Mouse (Mus musculus): Measurements from ENCODE around the gene Abhd11.
"Not testable (repeated sequence)": the region's sequence is repeated elsewhere in the genome, so short reads cannot be mapped to it uniquely, and the experiment has no call there.

Gene Abhd11

DNA sequence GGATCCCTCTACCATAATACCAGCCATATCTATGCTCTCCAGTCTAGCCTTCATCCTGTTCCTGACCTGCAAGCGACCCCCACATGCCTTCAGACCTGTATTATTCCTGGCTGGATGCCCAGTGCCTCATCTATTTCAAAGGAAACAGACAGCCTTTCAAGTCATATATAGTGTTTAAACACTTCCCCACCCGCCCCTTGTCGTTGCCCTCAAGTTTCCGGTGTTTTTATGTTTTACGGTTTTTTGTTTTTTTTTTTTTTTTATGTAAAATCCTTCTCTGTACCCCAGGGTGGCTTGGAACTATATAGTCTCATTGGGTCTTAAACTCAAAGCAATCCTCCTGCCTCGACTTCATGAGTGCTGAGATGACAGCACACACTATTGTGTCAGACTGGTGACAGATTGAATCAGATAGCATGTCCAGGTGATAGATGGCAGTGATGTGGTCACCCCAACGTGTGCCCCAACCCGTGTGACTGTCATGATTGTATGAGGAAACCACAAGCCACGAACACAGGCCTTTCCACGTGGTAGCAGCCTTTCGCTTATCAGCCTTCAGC, 15.8 kb downstream of the Abhd11 start:
- DNase-seq = no peak

DNA sequence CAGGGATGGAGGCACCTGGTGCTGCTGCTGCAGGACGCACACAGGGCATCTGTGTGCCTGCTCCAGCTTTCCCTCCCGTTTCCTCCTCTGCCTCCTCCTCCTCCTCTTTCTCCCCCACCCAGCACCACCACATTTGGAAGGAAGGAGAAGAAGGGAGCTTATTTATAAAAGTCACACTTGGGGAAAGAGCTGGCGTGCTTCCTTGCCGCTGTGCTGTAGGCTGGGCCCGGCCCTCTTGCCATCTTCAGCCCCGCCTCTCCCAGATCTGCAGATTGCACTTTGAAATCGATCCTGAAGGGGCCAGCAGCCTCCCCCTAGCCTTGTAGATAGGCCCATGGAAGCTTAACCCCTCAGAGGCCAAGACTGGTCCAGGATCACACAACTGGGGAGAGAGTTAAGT, 16.9 kb downstream of the Abhd11 start:
- no peak for DNase-seq

DNA sequence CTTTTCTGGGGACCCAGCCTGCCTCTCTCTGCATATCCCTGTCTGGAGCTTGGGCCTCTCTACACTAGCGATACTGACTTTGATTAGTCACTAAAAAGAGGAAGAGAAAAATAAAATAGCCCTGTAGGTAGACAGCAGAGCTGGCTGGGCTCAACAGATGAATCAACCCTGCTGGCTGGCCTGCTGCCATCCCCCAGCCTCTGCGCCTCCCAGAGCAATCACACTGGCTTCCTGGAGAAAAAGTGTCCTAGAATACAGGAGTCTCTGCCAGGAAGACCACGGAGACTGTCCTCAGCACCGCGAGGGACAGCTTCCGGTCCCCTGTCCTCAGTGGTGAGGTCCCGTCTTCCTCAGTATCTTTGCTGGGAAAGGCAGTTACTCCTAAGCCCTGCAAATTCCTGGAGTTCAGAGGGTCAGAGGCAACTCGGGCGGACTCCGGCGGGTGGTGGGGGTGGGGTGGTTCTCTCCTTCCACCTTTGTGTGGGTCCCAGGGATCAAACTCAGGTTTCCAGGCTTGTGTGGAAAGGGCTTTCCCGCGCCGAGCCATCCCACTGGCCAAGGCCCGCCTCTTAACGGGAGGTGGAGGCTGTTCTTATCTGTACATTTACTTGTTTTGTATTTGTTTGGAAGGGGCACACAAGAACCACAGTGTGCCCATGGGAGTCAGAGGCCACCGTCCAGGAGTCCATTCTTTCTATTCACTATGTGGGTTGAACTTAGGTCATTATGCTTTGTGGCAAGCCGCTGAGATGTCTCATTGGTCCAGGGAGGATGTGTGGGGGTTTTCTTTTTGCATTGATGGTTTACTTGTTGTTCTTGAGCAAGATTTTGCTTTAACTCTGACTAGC, 20.3 kb downstream of the Abhd11 start:
- no peak for DNase-seq

DNA sequence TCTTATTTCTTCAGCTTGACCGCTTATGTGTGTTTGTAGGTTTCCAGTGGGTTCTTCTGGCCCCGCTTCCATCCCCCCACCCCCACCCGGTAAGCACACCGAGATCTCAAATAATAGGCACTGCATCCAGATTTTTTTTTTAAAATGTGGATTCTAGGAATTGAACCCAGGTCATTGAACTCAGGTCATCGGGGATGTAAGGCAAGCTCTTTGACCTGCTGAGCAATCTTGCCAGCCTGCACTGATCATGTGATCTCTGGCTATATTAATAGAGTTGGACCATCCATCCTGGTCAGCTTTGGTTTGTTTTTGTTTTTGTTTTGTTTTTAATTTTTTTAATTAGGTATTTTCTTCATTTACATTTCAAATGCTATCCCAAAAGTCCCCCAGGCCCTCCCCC, 23.6 kb downstream of the Abhd11 start:
- DNase-seq = no peak

DNA sequence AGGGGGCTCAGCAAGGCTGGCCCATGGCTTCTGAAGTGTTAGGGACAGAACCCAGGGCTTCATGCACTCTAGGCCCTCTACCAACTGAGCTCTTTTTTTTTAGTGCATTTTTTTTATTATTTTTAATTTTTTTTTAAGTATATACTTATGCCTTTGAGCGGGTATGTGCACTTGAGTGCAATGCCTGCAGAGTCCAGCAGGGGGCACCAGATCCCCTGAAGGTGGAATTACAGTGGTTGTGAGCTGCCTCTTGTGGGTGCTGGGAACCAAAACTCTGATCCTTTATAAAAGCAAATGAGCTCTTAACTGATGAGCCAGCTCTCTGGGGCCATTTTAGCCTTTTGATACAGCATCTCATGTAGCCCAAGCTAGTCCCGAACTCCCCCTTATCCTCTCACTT, 25.6 kb downstream of the Abhd11 start:
- no peak for DNase-seq

DNA sequence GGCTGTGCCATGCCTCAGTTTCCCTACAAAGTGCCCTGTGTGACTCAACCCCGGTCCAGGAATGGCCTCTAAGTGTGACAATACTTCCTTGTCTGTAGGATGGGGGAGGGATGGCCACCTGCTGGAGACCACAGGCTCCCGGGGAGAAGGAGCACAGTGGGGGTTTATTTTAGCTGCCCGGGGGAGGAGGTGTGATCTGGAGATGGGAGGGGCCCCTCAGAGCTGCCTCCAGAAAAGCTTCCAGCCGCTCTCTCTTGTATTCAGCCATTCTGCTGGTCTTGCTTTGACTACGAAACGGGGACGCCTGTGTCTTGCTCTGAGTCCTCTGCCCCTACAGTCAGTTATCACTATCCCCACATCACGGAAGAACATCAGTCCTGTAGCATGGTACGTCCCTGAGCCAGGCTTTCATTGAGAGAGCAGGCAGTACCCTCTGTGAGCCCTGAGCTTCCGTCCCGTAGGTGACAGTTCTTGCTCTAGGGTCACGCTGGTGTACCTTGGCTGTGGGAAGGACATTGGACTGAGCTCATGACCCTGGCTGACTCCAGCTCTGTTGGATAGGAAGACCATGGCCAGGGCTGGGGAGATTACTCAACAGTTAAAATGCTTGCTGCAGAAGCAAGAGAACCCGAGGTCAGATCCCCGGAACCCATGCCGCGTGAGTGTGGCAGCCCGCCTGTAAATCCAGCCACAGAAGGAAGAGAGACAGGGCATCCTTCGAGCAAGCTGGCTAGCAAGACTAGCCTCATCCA, 26.8 kb downstream of the Abhd11 start:
- peak; percentile 53 for DNase-seq

DNA sequence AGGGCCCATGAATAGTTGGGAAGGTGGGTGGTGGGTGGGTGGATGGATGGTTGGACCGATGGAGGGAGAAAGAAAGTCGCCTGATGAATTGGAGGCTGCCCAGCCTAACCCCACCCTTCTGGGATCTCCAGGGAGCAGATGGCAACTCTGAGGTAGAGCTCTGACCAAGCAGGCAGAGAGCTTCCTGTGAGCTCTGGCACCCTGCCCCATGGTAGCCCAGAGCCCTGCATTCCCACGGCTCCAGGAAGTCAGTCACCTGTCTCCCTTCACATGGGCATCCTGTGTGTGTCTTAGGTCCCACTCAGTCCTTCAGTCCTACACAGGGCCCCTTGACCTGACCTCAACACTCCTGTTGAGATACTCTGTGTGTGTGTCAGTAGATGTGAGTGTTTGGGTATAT, 29.0 kb downstream of the Abhd11 start:
- DNase-seq = no peak

DNA sequence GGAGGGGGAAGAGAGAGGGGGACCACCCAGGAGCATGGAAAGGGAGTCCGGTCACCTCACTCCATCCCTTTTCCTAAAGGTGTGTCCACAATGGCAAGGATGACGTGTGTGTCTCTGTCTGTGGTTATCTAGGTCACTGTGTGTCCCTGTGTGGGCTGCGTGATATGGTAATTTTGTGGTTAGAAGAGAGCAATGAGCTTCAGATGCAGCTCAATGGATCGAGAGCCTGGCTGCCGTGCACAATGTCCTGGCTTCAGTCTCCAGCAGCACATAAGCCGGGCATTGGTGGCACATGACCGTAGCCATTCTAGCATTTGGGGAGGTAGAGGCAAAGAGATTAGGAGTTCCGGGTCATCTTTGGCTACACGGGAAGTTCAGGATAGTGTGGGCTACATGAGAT, 30.6 kb downstream of the Abhd11 start:
- no peak for DNase-seq

DNA sequence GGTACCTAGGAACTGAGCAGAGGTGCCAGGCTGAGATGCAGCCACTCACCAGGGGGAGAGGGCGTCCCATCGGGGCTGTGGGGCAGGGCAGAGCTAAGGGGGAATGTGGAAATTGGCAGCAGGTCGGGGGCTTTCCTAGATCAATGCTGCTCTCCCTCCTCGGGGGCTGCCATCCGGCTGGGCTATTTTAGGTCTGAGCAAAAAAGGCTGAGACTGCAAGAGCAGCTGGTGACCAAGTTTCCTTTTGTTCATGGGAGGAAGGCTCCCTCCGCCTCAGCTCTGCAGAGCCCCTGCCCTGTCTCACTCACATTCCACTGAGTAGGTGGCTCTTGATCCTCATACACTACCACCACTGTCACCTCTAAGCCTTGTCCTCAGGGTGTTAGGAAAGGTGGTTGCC, 31.1 kb downstream of the Abhd11 start:
- DNase-seq = no peak

DNA sequence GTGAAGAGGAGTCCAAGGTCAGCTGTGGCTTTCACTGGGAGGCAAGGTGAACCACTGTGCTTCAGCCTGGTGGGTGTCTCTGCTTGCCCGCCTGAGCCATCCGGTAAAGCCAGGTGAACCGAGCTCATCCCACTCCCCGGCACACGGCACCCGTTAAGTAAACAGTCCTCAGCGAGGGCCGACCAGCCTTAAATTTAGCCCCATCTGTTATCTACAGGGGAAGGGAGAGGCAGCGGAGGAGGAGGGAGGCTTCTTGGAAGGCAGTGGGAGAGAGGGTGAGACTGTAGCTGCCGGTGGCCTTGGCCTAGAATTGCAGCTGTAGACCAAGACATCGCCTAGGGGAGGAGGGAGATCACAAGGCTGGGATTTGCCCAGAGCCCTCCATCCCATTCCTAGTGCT, 31.8 kb downstream of the Abhd11 start:
- DNase-seq = no peak

DNA sequence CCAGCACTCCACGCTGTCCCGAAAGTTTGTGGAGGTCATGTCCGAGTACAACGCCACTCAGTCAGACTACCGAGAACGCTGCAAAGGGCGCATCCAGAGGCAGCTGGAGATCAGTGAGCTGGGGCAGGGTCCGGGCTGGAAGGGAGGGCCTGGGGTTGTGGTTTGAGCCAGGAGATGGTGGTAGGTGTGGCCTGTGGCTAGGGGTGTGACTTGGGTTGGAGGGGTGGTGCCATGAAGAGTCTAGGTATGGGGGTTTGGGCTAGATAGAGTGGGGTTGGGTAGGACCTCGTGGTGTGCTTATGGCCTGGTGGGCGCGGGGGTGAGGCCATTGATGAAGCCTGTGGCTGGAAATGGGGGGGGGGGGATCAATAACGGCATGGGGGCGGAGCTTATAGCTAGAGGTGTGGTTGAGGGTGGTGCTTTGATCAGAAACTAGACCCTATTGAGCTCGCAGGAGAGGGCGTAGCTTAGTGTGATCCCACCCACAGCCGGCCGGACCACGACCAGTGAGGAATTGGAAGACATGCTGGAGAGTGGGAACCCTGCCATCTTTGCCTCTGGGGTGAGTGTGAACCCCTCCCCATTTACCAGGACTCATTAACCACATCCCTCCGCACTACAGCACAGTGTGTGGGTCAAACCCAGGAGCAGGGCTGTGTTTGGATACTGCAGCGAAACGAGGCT, 33.3 kb downstream of the Abhd11 start:
- DNase-seq = no peak

DNA sequence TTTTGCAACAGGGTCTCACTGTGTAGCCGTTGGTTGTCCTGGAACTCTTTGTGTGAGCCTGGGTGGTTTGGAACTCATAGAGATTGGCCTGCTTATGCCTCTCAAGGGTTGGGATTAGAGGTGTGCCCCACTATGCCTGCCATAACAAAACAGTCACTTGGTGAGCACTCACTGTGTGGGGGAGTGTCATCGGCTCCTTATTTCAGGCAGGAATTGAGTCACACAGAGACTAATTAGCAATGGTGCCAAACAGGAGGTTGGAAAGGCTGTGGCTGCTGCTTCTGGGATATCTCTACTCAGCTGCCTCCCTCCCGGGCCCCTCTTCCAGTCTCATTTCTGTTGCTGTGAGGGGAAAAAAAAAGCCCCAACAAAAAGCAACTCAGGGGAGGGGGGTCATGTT, 35.6 kb downstream of the Abhd11 start:
- DNase-seq = no peak

DNA sequence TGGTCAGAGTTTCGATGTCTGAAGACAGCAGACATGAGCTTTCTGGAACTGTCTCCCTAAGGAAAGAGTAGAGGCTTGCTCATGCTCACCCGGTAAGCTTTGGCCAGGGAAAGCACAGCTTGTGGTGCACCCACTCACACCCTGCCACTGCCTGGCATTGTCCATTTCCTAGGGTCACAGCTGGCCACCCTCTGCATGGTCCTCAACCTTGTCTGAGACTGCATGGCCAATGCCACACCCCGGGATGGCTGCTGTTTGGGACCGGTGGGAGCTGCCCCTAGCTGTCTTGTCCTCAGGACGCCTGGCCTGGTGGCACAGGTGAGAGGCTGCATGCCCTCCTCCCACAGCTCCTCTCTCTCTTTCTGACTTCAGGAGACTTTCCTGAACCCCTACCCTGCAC, 39.6 kb downstream of the Abhd11 start:
- no peak for DNase-seq

DNA sequence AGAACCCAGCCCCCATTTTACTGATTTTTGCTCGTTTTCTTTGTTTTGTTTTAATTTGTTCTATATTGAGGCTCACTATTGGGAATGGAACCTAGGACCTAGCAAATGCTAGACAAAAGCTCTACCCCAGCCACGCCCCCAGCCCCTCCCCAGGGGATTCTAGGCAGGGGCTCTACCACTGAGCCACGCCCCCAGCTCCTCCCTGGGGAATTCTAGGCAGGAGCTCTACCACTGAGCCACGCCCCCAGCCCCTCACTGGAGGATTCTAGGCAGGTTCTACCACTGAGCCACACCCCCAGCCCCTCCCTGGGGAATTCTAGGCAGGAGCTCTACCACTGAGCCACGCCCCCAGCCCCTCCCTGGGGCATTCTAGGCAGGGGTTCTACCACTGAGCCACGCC, 40.3 kb downstream of the Abhd11 start:
- DNase-seq = not testable (repeated sequence)

DNA sequence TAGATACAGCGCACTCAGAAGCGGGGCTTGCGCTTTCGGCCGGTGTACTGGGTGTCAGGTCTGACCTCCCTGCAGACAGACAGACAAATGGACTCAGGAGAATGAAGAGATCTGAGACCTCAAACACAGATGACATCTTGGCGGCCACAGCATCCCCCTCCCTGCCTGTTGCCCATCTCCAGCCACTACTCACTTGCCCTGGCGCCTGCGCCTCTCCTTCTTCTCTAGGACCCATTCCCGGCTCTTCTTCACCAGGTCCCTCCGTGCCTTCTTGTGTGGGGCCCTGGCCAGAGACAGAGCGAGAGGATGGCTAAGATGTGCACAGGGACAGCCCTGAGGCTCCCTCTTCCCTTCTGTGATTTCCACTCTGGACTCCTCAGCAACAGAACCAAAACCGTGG, 44.4 kb downstream of the Abhd11 start:
- no peak for DNase-seq
